Mouse (Mus musculus) G1E-ER4 (cell line): ENCODE data around the gene Phlda3. TPM values are rescaled to one million over a fixed set of nuclear protein-coding genes. Genes with fewer than 3 reads are reported as not detected.

ENCODE experiments used
- GATA1 ChIP-seq: IDR thresholded peaks from one replicate; pipeline ENCODE4 v1.8.0; 2012; ENCODE audit warnings: low read length, inconsistent platforms
- polyA plus RNA-seq: library from polyadenylated mRNA; stranded (reverse); fragments of >175 nt; gene quantifications from 2 replicates; pipeline ENCODE4 v1.2.3, GENCODE M21; 2012

The Phlda3 gene
- polyA plus RNA-seq, 1 experiment = 53.6 TPM

DNA sequence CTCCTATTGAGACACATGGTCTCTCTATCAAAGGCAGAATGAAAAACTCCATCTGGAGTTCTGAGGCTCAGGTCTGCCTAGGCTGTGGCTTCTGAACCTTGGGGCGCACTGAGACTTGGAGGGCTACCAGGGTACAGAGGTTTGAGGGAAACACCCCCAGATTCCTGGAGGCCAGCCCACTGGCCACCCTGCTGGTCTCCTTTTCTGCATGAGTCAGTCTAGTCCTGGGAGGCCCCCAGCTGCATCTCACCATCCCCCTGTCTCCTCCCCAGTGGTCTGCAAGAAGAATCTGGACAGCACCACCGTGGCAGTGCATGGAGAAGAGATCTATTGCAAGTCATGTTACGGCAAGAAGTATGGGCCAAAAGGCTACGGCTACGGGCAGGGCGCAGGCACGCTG lies 20.9 kb upstream of the Phlda3 start:
- TF ChIP-seq GATA1 = no peak

DNA sequence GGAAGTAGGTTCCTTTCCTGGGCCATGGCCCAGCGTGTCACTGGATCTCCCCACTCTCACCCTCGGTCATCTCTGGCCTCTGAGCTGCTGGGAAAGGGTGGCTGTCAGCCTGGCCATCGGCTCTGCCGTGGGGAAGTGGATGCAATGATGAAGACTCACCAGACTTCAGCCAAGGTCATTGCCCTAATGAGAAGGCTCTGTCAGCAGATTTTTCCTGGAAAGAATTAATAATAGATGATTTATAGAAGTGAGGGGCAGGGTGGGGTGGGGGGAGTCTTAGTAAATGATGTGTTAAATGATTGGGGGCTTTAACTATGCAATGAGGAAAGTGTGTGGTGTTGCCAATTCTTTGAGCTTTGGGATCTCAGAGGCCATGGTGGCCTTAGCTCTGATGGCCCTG lies 19.7 kb upstream of the Phlda3 start:
- TF ChIP-seq GATA1 = no peak

DNA sequence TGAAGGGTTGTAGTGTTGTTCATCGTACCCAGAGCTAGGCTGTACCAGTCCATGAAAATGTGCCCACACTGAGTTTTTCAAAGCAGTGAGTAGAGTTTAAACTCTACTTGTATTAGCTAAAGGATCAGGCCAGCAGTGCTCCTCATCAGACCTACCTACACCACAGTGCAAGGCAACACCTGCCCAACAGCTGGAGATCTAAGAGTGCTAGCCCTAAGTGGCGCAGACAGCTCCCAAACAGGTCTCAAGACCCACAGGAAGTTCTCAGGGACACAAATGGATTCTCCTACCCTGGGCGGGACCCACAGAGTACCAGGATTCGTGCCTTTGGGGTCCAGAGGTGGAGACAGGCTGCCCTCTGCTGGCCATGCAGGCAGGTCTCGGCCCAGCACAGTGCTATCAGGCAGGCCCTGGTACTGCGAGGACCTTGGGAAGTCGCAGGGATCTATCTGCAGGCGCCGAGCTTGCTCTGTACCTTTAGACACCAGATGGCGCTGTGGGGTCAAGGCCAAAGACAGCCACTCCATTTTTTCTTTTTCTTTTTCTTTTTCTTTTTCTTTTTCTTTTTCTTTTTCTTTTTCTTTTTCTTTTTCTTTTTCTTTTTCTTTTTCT lies 13.1 kb upstream of the Phlda3 start:
- no peak for TF ChIP-seq GATA1

DNA sequence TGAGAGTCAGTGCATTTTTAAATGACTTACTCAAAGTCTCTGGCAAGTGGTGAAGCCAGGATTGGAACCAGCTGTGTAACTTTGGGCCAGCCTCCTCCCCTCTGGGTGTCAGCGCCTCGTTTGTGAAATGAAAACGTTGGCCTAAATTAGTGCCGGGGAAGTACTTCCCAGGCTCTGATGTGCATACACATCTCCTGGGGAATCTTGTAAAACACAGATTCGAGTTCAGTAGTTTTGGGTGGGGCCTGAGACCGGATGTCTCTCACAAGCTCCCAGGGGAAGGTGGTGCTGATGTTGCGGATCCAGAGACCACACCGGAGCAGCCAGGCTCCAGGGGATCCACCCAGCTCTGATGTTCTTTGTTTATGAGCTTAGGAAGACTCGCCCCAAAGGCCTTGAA lies 10.6 kb upstream of the Phlda3 start:
- TF ChIP-seq GATA1 = no peak

DNA sequence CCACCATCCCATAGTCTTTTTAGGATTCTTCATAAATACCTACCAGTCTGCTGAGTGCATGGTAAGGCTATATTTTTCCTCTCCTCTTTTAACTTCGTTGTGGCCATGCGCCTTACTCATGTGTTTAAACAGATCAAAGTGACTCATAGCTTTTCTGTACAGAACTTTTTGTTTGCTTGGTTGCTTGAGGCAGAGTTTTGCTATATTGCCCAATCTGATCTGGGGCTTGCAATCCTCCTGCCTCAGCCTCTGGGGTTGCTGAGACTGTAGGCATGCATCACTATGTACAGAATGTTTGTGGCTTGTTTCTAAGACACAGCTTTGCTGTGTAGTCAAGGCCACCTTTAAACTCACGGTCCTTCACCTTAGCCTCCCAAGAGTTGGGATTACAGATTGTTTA lies 10.0 kb upstream of the Phlda3 start:
- TF ChIP-seq GATA1 = no peak

DNA sequence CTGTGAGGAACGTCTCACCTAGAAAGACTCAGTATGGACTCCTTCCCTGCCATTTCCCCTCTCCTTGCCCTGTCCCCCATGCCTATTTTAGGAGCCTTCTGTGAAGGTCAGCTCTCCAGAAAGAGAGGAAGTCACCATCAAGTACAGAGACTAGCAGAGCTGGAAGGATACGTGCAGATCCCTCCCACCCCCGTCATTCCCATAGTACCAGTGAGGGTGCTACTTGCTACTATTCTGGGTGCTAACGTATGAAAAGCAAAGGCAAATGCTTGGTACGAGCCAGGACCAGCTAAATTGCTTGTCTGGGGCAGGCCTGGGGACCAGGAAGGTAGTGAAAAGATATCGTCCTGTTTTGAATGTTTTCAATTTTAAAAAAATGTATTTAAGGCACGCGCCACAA lies 8.6 kb upstream of the Phlda3 start:
- TF ChIP-seq GATA1 = no peak

DNA sequence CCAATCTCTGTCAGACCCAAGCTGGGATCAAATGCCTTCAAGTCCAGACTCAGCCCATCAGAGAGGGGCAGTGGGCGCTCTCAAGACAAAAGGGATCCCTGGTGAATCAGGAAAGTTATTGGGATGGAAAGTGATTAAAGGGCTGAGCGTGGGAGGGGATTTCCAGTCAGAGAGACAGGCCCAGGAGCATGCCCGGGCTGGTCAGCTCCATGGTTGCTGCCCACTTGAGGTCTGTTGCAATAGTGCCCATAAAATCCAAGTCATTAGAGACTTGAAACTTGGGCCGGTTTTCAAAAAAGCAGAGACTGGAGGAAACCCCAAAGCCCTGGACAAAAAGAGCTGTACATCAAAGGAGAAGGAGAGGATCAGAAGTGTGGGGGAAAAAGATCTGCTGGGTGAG lies 6.2 kb upstream of the Phlda3 start:
- TF ChIP-seq GATA1 = no peak

DNA sequence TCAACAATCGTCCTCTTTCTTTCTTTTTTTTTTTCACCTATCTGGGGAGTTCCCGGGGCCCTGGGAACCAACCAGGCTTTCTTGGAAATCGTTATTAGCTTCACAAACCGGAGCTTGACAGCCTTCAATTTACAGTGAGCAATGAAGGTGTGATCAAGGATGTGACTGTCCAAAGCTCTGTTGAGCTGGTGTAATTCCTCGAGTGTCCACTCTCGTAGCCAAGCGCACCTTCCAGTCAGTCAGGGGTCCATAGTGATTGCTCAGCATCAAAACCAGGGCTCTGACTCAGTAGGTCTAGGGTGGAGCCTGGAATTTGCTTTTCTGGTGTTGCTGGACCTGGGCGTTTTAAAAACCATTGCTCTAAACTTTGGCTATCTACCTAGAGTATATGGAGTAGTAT lies 5.7 kb upstream of the Phlda3 start:
- TF ChIP-seq GATA1 = no peak

DNA sequence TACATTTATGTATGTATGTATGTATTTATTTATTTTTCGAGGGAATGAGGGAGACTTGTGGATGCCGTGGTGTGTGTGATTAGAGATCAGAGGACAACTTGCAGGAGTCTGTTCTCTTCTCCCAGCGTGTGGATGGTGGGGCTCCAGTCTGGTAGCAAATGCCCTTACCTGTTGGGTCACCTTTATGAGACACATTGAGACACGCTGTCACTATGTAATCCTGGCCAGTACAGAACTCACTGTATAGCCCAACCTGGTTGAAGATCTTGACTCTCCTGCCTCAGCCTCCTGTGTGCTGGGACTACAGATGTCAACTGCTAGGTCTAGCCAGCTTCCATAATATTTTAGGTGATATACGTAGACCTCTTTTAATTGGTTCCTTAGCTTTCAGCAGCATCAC lies 4.2 kb upstream of the Phlda3 start:
- TF ChIP-seq GATA1 = peak; percentile 9

DNA sequence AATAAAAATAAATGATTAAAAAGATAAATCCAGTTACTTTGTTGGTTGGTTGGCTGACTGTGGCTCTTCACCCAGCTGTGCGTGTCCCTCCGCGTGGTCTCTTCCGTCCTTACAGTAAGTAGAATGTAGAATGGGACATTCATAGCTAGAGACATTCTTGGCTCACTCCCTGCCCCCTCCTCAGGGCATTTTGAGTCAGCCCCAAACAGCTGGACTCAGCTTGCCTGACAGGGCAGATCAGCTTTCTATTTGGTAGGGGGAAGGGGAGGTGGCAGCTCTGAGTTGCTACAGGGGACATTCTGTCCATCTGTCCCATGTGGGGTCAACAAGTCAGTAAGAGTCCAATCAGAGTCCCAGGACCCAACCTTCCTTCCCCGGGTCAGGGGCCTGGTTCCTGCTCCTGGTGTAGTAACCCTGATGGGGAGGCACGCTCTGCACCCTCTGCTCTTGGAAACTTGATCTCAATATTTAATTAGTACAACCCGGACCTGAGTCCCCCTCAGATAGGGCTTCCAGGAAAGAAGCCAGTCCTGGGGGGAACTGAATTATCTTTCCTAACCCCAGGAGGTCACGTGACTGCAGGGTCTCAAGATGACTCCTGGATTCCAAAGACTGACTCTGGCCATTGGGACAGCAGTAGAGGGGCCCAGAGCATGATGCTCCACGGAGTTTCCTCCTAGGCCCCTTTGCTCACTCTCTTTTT lies 2.3 kb upstream of the Phlda3 start:
- no peak for TF ChIP-seq GATA1

DNA sequence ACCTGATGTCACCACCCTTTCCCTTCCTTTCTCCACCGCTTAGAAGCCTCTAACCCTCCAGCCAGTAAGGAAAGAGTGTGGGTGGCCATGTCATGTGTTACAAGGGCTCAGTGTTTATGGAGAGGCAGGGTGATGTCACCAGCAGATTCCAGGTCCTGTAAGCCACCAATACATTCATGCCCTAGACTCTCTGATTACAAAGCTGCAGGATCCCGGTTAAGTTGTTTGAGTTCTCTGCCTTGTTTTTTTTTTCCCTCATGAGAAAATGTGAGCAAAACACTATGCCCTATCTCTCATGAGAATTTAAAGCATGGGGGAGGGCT lies 1.8 kb upstream of the Phlda3 start:
- no peak for TF ChIP-seq GATA1

DNA sequence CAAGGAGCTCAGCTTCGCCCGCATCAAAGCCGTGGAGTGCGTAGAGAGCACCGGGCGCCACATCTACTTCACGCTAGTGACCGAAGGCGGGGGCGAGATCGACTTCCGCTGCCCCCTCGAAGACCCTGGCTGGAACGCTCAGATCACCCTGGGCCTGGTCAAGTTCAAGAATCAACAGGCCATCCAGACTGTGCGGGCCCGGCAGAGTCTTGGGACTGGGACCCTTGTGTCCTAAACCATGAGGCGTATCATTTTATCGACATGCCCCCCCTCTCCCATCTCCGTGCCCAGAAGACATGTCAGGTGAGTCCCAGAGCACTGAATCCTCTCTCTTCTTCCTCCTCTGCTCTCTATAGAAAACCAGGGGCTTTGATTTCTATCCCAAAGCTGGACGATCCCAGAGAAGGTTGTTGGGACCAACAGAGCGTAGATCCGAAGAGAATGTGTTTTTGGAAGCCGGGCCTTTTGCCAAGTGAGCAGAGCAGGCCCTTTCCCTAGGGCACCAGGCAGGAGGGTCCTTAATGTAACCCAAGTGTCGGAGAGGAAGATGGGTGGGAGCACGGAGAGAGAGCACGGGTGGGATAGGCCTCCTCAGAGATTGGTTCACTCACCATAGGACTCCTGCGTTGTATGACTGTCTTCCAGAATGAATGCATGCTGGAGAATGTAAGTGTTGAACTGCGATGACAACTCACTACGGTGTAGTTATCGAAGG lies 830 bp downstream of the Phlda3 start:
- no peak for TF ChIP-seq GATA1

DNA sequence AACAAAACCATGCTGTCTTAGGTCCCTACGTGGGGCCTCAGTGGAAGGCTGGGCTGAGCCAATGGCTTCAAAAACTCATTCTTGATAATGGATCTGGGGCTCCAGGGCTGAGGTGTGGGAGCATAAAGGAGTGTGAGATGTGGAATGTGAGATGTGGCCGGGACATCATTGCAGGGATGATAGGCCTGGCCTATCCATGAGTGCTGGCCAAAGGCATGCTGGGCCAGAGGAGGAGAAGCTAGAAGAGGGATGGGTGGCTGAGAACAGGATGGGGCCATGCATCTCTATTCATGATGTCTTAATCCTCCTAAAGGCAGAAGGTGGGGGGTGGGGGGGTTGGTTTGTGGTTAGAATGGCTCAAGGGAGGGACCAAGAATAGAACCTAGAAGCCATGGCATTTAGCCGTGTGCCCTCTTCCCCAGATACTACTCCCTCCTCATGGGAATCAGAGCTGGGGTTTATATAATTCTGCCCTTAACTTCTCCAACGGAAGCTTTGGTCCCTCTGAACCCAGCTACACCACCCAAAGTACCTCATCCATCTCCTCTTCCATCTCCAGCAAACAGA lies 1.5 kb downstream of the Phlda3 start:
- no peak for TF ChIP-seq GATA1

DNA sequence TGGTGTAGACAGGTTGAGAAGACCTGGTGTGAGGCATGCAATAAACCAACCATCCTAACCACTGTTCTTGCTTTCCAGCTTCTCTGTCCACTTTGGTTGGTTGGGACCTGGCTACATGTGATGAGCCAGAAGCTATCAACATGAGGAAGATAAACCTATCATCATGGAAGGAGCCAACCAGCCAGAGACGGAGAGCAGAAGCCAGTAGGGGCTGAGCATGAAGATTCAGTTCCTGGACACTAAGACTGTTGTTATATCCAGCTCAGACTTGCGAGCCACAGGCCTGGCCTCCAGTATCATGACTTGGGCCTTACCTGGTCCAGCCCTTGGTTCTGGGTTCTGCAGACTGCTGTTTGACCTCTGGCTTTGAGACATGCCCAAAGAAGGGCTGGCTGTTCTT lies 2.5 kb downstream of the Phlda3 start:
- no peak for TF ChIP-seq GATA1

DNA sequence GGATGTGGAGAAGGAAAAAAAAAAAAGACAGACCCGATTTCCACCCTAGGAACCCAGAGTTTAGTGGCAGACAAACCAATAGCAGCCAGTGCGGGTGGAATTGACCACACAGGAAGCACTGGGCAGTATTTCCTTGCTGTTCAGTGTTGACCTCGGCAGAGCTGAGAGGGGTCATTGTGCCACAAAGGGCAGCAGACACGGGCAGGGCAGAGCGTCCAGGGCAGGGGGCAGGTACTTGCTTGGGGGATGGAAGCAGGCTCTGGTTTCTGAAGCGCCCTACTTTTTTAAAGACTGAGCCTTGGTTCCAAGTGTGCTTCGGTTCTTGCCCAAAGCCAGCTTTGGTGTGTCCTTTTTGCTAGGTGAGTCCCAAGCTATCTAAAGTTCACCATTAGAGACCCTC lies 4.3 kb downstream of the Phlda3 start:
- no peak for TF ChIP-seq GATA1

DNA sequence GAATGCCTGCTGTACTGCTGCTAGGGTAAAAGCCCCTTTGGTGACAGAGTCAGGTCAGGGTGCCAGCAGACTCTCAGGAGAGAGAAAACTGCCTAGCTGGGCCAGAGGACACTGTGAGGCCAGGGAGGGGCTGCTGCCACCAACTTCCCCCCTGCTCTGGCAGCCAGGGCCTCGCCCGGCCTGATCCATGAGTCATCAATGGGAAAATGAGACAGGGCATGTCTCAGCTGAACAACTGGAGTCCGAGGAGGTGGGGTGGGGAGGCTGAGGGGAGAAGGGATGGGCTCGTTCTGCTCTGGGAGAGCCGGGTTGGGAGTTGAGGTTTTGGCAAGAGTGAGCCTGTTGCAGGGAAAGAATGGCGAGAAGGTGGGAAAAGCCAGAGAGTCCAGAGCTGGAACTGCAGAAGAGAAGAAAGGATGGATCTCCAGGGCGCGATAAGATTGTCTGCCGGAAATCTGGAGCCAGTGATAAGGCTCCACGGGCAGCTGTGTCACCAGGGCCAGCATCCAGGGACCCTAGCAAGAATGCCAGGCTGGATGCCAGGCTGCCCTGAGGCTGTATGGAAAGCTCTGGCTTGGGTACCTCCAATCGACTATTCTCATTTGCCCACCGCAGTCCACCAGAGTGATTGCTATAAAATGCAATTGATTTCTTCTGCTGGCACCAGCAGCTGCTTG lies 5.1 kb downstream of the Phlda3 start:
- no peak for TF ChIP-seq GATA1
